Mouse (Mus musculus) right cerebral cortex, adult 18-20 months (tissue): ENCODE data around the gene Tmem171.

Experiments
- DNase-seq: peaks from one replicate; pipeline ENCODE4 v3.0.0; 2022; ENCODE audit warnings: mixed read lengths

Tmem171 gene

DNA sequence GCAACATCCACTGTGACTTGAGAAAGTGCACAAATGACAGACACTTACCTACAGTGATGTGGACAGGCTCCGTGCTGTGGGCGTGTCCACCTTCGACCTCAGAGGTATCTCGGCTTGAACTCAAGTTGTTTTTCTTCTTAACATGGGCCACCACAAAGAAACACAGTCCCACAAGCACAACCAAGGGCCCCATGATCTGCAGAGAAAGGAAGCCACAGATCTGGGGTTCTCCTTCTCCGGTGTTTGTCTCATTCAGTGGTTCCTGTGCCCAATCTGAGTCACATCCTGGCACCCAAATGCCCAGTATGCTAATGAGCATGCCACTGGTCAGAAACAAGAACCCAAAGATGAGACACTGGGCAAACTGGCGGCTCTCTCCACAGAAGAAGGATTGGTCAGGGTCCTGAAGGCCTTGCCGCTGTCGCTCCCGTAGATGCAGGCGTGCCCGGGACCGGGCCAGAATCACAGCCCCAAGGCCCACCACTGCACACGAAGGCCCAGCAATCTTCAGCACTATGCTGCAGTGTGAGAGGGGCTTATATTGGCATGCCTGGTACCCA, 2.6 kb downstream of the Tmem171 start:
- DNase-seq, result no peak

DNA sequence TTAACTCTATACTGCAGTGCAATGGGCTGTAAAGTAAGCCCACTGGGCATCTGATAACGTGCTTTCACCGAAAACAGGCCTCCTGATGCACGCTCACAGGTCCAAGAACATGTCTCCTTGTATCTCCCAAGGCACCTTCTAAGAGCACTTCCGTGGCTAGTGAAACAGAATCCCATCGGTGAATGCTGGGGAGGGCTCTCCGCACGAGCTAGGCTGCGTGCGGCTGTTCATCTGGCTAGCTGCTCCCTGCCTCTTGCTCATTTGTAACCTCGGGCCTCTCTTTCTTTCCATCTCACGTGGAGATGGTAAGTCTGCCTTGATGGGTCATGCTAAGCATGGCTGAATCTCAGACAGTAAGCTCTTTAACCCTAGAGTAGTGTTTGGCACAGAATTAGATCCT, 3.7 kb downstream of the Tmem171 start:
- DNase-seq, result no peak

DNA sequence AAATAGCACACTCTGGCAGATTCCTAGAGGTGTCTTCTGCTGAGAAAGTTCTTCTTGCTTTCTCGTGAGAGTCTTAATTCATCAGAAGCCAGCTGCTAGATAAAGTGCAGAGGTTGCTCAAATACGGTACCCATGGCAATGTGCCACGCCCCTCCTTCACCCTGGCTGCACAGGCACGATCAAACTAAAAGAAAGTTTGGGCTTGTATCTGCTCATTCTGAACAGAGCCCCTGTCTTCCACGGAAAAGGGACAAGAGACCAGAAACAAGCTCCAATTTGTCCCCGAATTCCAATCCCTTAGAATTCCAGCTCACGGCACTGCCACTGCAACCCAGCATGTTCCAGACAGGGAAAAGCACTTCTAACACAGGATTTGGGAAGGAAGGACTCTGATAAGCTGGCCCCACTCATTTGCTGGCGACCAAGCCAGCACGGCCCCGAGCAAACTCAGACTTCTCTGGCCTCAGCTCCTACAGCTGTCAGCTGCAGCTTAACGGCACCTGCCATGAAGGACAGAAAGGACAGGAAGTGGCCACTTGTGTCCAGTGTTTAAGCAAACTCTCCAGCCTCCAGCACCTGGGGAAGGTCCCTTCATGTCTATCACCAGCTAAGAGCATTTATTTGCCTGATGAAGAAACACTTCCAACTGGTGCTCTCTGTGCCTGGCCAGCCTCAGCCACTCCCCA, 4.9 kb downstream of the Tmem171 start:
- DNase-seq, result no peak

- peak; percentile 23 for DNase-seq
Observed at GRCm38 (mm10) chr13:98687931-98688330, 6.7 kb downstream of the Tmem171 start.

DNA sequence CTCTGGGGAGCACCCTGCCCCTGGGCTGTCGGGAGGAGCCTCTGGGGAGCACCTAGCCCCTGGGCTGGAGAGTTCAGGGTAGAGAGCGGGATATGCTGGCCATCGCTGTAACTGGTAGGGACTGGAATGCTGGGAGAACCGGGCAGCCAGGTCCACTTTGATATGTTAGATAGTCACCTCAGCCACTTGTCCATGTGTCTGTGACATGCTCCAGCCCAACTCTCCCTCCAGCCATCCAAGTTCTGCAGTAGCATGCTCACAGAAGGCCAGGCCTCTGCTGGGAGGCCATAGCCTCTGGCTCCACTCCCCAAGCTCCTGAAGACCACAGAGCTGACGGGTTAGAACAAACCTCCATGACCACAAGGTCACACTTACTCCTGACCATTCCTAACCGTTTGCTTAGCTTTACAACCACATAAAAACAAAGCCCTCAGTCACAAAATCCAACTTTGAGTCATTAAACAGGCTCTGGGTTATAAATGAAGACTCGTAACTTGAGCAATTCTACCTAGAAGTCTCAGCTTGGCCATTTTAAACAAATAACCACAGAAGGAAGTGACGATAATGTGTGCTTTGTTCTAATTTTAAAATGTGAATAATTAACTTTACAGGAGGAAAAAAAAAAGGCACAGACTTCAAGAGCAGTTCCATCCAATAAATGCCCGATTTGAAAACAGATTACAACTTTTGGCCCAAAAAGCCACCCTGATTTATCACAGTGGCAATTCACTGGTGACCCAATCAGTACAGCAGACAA, 10.3 kb downstream of the Tmem171 start:
- no peak for DNase-seq

- no peak for DNase-seq
Observed at GRCm38 (mm10) chr13:98683412-98683811, 11.2 kb downstream of the Tmem171 start.

DNA sequence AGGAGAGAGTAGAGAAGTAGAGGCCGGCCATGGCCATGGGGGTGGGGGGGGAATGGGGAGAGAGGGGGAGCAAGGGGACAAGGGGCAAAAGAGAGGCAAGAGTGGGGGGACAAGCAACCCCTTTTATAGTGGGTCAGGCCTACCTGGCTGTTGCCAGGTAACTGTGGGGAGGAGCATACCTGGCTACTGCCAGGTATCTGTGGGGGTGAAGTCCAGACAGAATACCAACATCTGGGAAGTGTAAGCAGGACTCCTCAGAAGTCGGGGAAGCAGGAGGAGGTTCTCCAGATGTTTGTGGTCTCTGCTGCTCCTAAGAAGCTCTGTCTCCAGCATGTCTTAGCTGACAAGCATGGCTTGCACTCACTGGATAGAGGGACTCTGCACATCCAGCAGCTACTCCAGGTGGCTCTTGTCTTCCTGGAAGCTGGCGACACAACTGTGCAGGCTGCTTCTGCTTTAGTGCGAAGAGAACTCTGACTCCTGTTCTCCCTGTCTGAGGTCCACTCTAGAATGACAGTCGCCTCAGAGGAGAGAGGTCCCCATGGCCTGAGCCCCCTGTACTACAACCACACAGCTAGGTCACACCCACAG, 14.1 kb downstream of the Tmem171 start:
- no peak for DNase-seq

DNA sequence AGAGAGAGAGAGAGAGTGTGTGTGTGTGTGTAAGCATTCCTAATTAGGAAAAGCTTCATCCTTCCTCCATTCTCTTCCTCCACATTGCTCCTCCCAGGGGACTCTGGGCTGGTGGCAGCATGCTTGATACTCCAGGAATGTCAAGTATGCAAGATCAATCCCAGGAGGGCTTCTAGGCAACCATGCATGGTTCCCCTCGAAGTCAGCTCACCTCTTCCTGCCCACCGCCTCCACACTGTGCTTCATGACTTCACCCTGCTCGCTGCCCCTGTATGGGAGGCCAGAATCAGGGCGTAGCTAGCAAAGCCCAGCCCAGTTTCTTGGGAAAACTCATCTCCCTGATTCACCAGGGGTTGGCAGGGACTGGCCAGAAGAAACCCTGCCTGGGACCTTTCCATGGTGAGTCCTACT, 15.0 kb downstream of the Tmem171 start:
- no peak for DNase-seq

- no peak for DNase-seq
Observed at GRCm38 (mm10) chr13:98679230-98679629, 15.4 kb downstream of the Tmem171 start.

- no peak for DNase-seq
Observed at GRCm38 (mm10) chr13:98673922-98674321, 20.7 kb downstream of the Tmem171 start.

DNA sequence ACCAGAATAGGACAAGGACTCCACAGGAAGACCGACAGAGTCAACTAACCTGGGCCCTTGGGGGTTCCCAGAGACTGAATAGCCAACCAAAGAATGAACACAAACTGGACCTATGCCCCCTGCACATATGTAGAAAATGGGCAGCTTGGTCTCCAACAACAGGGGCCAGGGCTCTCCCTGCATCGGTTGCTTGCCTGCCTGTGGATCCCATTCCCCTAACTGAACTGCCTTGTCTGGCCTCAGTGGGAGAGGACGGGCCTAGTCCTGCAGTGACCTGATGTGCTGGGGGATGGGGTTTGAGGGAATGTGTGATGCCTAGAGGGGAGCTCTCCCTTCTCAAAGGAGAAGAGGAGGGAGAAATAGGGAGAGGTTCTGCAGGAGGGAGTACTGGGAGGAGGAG, 25.3 kb downstream of the Tmem171 start:
- no peak for DNase-seq

- no peak for DNase-seq
Observed at GRCm38 (mm10) chr13:98667316-98667715, 27.3 kb downstream of the Tmem171 start.

GRCm38 (mm10) chr13:98665240-98665639, 29.4 kb downstream of the Tmem171 start:
- DNase-seq, result no peak

- DNase-seq, result no peak
Observed at GRCm38 (mm10) chr13:98662173-98662675, 32.4 kb downstream of the Tmem171 start.

- peak; percentile 25 for DNase-seq
Observed at GRCm38 (mm10) chr13:98656034-98656471, 38.6 kb downstream of the Tmem171 start.

- DNase-seq, result no peak
Observed at GRCm38 (mm10) chr13:98655346-98655745, 39.3 kb downstream of the Tmem171 start.

DNA sequence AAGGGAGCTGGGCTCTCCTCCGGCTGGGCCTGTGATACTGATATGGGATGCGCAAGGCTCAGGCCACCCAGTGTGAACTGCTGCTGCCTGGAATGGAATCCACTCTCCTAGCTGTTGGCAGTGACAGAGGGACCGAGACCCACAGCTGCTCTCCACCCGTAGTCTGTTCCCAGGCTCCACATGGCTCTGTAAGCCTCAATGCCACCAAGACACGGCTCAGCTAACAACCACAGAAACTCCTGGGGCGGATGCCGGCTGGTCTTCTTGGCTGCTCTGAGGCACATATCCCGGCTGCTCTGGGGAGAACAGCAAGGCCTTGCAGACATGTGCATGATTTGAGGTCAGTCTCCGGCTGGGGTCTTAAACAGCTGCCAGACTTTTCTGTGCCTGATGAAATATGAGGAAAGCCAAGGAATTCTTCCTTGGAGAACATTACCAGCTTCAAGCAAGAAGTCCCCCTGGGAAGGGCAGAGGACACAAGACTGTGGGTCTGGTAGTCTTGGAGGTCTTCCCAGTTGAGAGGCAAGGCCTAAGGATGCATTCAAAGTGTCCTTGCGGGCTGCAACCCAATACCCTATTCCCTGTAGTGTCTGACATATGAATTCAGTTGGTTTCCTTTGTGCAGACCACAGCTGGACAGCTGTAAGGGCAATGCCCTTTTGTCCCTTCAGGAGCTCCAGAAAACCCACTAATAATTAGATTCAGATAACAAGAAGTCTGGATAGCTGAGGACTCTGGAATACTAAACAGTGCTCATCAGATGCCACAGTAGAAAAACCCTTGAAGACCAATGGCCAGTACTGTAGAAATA, 40.3 kb downstream of the Tmem171 start:
- DNase-seq, result no peak

DNA sequence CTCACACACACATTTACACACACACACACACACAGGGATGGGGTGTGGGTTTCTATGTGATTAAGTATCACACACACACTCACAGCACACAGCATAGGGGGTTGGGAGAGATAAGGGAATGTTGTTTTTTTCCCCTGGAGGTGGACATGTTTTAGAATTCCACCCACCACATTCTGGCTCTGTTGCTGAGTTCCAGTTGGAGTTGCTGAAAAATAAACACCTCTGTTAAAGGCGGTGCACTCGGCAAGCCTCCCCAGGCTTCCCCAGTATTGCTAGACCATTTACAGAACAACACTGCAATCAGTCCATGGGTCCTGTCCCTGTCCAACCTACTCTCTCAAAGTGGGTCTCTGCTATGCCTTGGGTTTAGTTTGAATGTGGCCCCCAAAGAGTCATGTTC, 42.4 kb downstream of the Tmem171 start:
- DNase-seq, result peak; percentile 39

- DNase-seq, result no peak
Observed at GRCm38 (mm10) chr13:98651228-98651977, 43.2 kb downstream of the Tmem171 start.

DNA sequence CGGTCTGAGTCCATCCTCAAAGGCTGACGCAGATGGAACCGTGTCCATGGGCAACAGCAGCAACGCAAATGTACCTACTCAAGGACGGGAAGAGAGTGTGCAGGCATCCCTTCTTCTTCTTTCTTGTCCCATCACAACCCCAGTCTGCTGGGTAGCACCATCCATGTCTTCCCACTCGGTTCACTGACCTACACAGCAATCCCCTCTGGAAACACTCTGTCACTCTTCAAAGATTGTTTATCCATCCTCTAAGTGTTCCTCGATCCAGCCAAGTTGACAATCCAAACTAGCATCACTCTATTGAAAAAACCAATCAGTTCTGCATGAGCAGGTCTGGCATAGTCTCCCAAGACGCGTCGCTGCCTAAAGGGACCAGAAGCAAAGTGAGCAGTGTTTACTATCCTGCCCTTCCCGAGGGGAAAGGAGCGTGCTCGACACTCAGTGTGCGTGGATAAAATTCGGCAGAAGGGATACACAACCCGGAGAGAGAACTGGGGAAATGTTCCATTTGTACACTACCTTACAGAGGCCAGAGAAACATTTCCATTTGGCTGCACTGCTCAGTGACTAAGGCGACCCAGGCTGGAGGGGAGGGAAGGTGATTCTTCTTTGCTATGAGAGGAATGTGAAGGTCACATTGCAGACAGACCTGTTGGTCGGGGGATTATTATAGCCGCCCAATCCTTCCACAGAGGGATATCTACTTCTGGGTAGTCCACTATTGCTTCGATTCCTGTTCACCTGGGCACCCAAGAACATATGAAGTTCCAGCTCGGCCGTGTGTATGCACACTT, 46.7 kb downstream of the Tmem171 start:
- DNase-seq, result no peak
